Comparison of ENCODE assay signal across 13 mouse cellular contexts in the genomic region with DNA sequence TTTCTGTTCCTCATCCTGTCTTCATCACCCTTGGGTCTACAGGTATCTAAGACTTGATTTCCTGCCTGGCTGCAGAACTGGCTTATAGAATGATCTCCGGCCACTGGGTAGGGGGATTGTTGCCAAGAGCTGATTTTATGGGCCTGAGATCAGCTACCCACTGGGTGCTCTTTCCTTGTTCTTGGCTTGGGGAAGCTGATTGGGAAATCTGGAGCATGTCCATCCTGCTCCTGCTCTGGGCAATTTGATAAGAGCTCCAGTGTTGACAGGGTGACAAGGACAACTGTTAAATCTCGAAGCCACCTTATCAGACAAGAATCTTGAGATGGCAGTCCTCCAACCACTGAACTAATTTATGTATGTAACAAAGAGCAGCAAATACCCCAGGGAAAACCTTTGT.
DNase-seq lines count a peak whose midpoint lies in the region; TF ChIP-seq lines count a peak whose summit lies in the region.
"Had no signal": no experiment of that assay in that cellular context is flagged by ENCODE, and none has a peak within 500 bp of the region (broad histone marks: within the 10 kb centered on the region; RNA-seq: fewer than 3 reads in every experiment).

No protein-coding gene starts in this region.

- intact Hi-C loops in left cerebral cortex, postnatal 25 days (cut with DNase I): no loop called here

- no peak for TF ChIP-seq POLR2A in liver, adult 2 months (IDR thresholded peaks at IDR 0.05; ENCODE audit: extremely low read depth, insufficient read depth, low read length)

- H3K9ac ChIP-seq in liver, adult 2 months (ENCODE audit: low read depth, low read length): no peak overlapping the region
- H3K9ac ChIP-seq: hindbrain, embryonic 14.5 days had no signal

- no peaks in the 10 kb centered on the region for H3K36me3 ChIP-seq in liver, adult 2 months (ENCODE audit: control insufficient read depth, insufficient read depth, low read length)

- WGBS in liver, adult 2 months: 12% methylated on average over 2 of the region's 2 CpGs

- no peaks in the 10 kb centered on the region for H3K27me3 ChIP-seq in liver, adult 2 months (ENCODE audit: control insufficient read depth, insufficient read depth, low read length)

- no peaks in the 10 kb centered on the region for H3K4me1 ChIP-seq in liver, adult 2 months (ENCODE audit: control insufficient read depth, insufficient read depth, low read length)

- no peak for TF ChIP-seq CTCF in liver, adult 2 months (IDR thresholded peaks at IDR 0.05; ENCODE audit: low read depth, low read length)

- no peaks in the 10 kb centered on the region for H3K79me2 ChIP-seq in liver, adult 2 months (ENCODE audit: control insufficient read depth, insufficient read depth, low read length)

- no peak overlapping the region for H3K4me3 ChIP-seq in liver, adult 2 months (ENCODE audit: insufficient read depth, low read depth, low read length)

- H3K27ac ChIP-seq in liver, adult 2 months (replicated peaks; ENCODE audit: insufficient read depth, low read depth, low read length): no peak overlapping the region
- H3K27ac ChIP-seq: hindbrain, embryonic 14.5 days; kidney, postnatal 0 days had no signal

- DNase-seq in adrenal gland, postnatal 10 days: peak; percentile 49
- DNase-seq in adrenal gland, postnatal 4 days (ENCODE audit: low spot score in 2 of 2): no peak
- DNase-seq in liver, adult 2 months (ENCODE audit: extremely low read depth, low read depth, low spot score): peak; percentile 77
- no peak for DNase-seq in liver
- DNase-seq in adipocyte (ENCODE audit: low spot score): peak; percentile 60
- DNase-seq in cerebellum, postnatal 10 days: peak; percentile 92
- no peak for DNase-seq in urinary bladder, adult 18-20 months (ENCODE audit: low spot score in 2 of 2)
- DNase-seq in left cerebral cortex, postnatal 25 days (ENCODE audit: low spot score in 2 of 2): no peak
- DNase-seq: B cell, adult 2 months; layer of hippocampus, postnatal 36 days; right cerebral cortex, adult 18-20 months had no signal

Comparison
In these comparisons a context has a peak if more than half of its experiments do, and no peak if none do; other contexts are left out.
1. DNase-seq: peak in adrenal gland, postnatal 10 days (single experiment), liver, adult 2 months (single experiment), adipocyte (single experiment) and cerebellum, postnatal 10 days (2 of 2); none in adrenal gland, postnatal 4 days (0 of 2), liver (single experiment), urinary bladder, adult 18-20 months (0 of 2) and left cerebral cortex, postnatal 25 days (0 of 2).